Mouse (Mus musculus): ENCODE data around the gene Plod1. TPM values are rescaled to one million over a fixed set of nuclear protein-coding genes. Genes with fewer than 3 reads are reported as not detected.
A peak's percentile ranks its signal among the peaks of the same experiment; 100 is the strongest.
"Not testable (repeated sequence)": the region's sequence is repeated elsewhere in the genome, so short reads cannot be mapped to it uniquely, and the experiment has no call there.

Gene Plod1
- total and polyA plus RNA-seq, 3 experiments, result 7.2 to 20.8 TPM; not detected in 1

DNA sequence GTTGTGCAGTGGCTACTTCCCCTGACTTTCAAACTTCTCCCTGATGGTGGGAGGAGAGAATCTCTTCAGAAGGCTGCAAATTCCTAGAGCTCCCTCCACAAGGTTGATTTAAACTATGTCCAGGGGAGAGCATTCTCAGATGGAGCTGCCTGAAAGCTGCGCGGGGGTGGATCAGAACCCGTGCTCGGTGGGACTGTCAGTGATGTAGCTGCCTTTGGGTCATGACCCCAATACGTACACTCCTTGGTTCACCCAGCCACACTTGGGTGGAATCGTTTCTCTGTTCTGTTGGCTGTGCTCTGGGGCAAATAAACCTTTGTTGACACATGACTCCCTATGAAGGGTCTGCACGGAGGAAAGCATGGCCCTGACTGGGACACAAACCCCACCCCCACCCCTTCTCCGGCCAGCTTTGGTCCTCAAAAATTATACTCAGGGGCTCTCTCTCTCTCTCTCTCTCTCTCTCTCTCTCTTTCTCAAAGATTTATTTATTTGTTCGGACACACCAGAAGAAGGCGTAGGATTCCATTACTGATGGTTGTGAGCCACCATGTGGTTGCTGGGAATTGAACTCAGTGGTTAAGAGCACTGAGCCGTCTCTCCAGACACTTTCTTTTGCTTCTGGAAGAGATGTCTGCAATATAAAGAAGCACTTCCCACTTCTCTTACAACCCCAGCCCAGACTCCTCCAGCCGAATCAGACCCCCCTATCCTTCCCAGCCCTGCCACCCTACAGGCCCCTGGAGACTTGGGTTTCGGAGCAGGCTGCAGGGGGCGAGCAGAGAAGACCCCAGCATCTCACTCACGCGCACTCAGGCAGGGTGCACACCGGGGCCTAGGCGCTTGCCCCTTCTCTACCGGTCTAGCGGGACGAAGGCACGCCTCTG lies 68.8 kb downstream of the Plod1 start:
- Histone ChIP-seq H3K9ac (ENCODE audit: control insufficient read depth, low read depth, low read length, poor library complexity, severe bottlenecking) (peak overlapping the region; percentile 80), H3K4me3 (ENCODE audit: control insufficient read depth in 1 of 2, insufficient read depth in 1 of 2, low read depth in 2 of 2, low read length in 2 of 2) (peak overlapping the region; percentile 88 to 94), H3K36me3 (ENCODE audit: control insufficient read depth in 1 of 2, insufficient read depth in 2 of 2, low read length in 2 of 2) (no peaks in the 10 kb centered on the region; a peak in 1 of 4 replicates), H3K9me3 (replicated peaks; ENCODE audit: insufficient read depth, low read length) (no peaks in the 10 kb centered on the region), H3K27ac (ENCODE audit: control insufficient read depth, low read depth, low read length) (peak overlapping the region; percentile 46), H3K27me3 (ENCODE audit: control insufficient read depth in 1 of 2, insufficient read depth in 2 of 2, low read length in 2 of 2) (no peaks in the 10 kb centered on the region), H3K4me1 (ENCODE audit: control insufficient read depth in 1 of 2, insufficient read depth in 2 of 2, low read length in 2 of 2) (peaks cover 5 to 20% of the 10 kb centered on the region in 2 experiments; a peak in 3 of 4 replicates), H3K79me2 (ENCODE audit: control insufficient read depth, insufficient read depth, low read length, poor library complexity) (peaks cover 24% of the 10 kb centered on the region)
- peak; percentile 29 for DNase-seq (ENCODE audit: low read depth, low spot score)
- no peak for TF ChIP-seq SMC3 (IDR thresholded peaks at IDR 0.05; ENCODE audit: low read depth, low read length)
- TF ChIP-seq MAX (IDR thresholded peaks at IDR 0.05; ENCODE audit: low read length), result peak; percentile 41; the same call in 1 of the 2 replicates
- TF ChIP-seq ZNF384 (IDR thresholded peaks at IDR 0.05; ENCODE audit: low read depth, low read length), result no peak
- 0 out of 2 replicates have a peak, but pooled peaks have one; percentile 15 for TF ChIP-seq NELFE (IDR thresholded peaks at IDR 0.05; ENCODE audit: low read depth, low read length)
- no peak for TF ChIP-seq TBP (IDR thresholded peaks at IDR 0.05; ENCODE audit: low read depth, low read length)
- no peak for TF ChIP-seq EP300 (IDR thresholded peaks at IDR 0.05; ENCODE audit: low read depth in 1 of 2, low read length in 2 of 2)
- no peak for TF ChIP-seq NRF1 (IDR thresholded peaks at IDR 0.05; ENCODE audit: insufficient read depth, low read depth, low read length, poor library complexity, severe bottlenecking)
- TF ChIP-seq KAT2A (conservative IDR thresholded peaks at IDR 0.05; ENCODE audit: low read depth, low read length), result no peak
- no peak for TF ChIP-seq POLR2AphosphoS5 (IDR thresholded peaks at IDR 0.05; ENCODE audit: borderline replicate concordance, low read depth, low read length)
- TF ChIP-seq GABPA (IDR thresholded peaks at IDR 0.05; ENCODE audit: low read depth, low read length), result no peak
- no peak for TF ChIP-seq E2F4 (IDR thresholded peaks at IDR 0.05; ENCODE audit: borderline replicate concordance, low read depth, low read length)
- TF ChIP-seq MXI1 (IDR thresholded peaks at IDR 0.05; ENCODE audit: low read depth, low read length), result peak; percentile 68
- no peak for TF ChIP-seq MYB (IDR thresholded peaks at IDR 0.05; ENCODE audit: low read depth, low read length)
- TF ChIP-seq SIN3A (IDR thresholded peaks at IDR 0.05; ENCODE audit: low read length), result no peak
- no peak for TF ChIP-seq POLR2AphosphoS2 (IDR thresholded peaks at IDR 0.05; ENCODE audit: low read length)
- no peak for TF ChIP-seq ZMIZ1 (IDR thresholded peaks at IDR 0.05; ENCODE audit: low read depth, low read length)
- TF ChIP-seq USF2 (IDR thresholded peaks at IDR 0.05; ENCODE audit: borderline replicate concordance in 1 of 2, insufficient read depth in 1 of 2, low read depth in 1 of 2, low read length in 2 of 2), result no peak
- no peak for TF ChIP-seq MAFK (IDR thresholded peaks at IDR 0.05; ENCODE audit: borderline replicate concordance, low read depth, low read length)
- no peak for TF ChIP-seq HCFC1 (IDR thresholded peaks at IDR 0.05; ENCODE audit: low read depth, low read length)
- TF ChIP-seq JUND (IDR thresholded peaks at IDR 0.05; ENCODE audit: low read depth, low read length), result no peak
- TF ChIP-seq TCF12 (IDR thresholded peaks at IDR 0.05; ENCODE audit: low read depth, low read length), result 0 out of 2 replicates have a peak, but pooled peaks have one; percentile 6
- no peak for TF ChIP-seq CHD2 (IDR thresholded peaks at IDR 0.05; ENCODE audit: low read length)
- TF ChIP-seq ELF1 (IDR thresholded peaks at IDR 0.05; ENCODE audit: low read depth, low read length), result 0 out of 2 replicates have a peak, but pooled peaks have one; percentile 15
- no peak for TF ChIP-seq USF1 (IDR thresholded peaks at IDR 0.05; ENCODE audit: low read depth, low read length)

DNA sequence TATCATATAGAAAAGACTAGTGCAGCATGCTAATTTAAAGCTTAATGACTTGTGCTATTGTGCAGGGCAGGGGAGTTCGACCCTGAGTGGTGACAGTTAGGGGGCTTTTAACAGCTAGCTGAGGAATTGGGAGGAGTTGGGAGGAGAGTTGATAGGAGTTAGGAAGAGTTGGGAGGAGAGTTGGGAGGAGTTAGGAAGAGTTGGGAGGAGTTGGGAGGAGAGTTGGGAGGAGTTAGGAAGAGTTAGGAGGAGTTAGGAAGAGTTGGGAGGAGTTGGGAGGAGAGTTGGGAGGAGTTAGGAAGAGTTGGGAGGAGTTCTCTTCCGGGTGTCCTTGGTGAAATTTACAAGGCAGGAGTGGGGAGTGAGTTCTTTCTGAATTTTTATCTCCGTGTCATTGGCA lies 69.8 kb downstream of the Plod1 start:
- H3K79me2 ChIP-seq (ENCODE audit: control insufficient read depth, insufficient read depth, low read length, poor library complexity), result peaks cover 18% of the 10 kb centered on the region
- H3K9me3 ChIP-seq (replicated peaks; ENCODE audit: insufficient read depth, low read length); H3K4me3 ChIP-seq (ENCODE audit: control insufficient read depth in 1 of 2, insufficient read depth in 1 of 2, low read depth in 2 of 2, low read length in 2 of 2); DNase-seq (ENCODE audit: low read depth, low spot score); H3K9ac ChIP-seq (ENCODE audit: control insufficient read depth, low read depth, low read length, poor library complexity, severe bottlenecking); H3K27ac ChIP-seq (ENCODE audit: control insufficient read depth, low read depth, low read length); H3K36me3 ChIP-seq (ENCODE audit: control insufficient read depth in 1 of 2, insufficient read depth in 2 of 2, low read length in 2 of 2); H3K27me3 ChIP-seq (ENCODE audit: control insufficient read depth in 1 of 2, insufficient read depth in 2 of 2, low read length in 2 of 2): not testable (repeated sequence)
- H3K4me1 ChIP-seq (ENCODE audit: control insufficient read depth in 1 of 2, insufficient read depth in 2 of 2, low read length in 2 of 2), result peaks cover 5 to 14% of the 10 kb centered on the region in 2 experiments; a peak in 3 of 4 replicates

All from MEL (cell line).